Mouse (Mus musculus) B cell, adult 62 days (primary cell): ENCODE results near the gene Phf11d. TPM values are rescaled to one million over a fixed set of nuclear protein-coding genes. Genes with fewer than 3 reads are reported as not detected.

ENCODE experiments used
- total RNA-seq: library from RNA; stranded (reverse); gene quantifications from 4 replicates; pipeline ENCODE4 v1.2.4, GENCODE M21; 2023

The Phf11d gene
- 8.1 to 11.7 TPM (median 9.5 TPM) in 4 replicates for total RNA-seq

DNA sequence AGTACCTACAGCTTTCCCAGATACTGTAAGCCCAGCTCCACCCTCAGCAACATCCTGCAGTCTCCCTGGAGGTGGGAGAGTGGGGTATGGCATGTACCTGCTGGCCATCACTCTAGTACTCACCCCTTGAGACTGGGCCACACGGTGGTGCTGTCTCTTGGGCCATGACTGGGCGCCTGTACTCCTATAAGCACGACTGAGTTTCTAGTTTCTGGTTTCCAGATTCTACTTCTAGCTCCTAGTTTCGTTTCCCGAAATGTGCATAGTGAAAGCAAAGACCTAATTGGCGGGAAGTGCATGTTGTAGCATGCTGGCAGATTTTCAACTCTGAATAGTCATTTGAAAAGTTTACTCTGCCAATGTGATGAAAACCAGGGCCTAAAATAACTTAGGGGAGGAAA is at the start of gene Phf11d:
Gene Phf11d, minus strand, starts transcription at position 227 of the 401 bp plus-strand sequence.

DNA sequence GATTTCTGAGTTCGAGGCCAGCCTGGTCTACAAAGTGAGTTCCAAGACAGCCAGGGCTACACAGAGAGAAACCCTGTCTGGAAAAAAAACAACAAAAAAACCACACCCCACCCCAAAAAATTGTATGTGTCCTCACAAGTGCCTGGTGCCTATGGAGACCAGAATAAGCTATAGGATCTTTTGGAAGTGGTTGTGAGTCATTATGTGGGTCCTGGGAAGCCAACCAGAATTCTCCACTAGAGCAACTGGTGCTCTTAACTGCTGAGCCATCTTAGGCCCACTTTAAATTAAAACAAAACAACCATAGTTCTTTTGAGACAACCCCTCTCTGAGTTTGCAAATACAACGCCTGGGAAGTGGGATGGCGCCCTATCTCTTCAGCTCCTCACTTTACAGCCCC is 30.0 kb upstream of the Phf11d start, which contains the start of gene Phf11c:
Gene Phf11c, minus strand, starts transcription at position 101 of the 400 bp plus-strand sequence.

DNA sequence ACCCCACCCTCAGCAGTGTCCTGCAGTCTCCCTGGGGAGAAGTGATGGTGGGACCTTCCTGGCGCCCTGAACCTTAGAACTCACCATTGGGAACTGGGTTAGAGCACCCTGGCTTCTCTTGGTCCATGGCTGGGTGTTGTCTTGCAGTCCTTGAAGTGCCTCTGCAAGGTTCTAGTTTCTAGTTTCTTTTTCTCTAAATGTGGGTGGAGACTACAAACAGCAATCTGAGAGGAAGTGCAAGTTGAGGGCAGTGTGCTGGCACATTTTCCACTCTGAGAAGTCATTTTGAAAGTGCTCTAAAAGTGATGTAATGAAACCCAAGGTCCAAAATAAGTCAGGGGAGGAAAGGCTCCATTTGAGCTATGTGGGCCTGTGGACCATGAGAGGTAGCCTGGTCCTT is 24.1 kb downstream of the Phf11d start, which contains the start of gene Phf11b:
Gene Phf11b, minus strand, starts transcription at position 163 of the 400 bp plus-strand sequence.

Other genes starting within 250 kb of the Phf11d start
- not detected in 4 replicates for gene 1700129C05Rik, start 222.6 kb downstream of the Phf11d start, total RNA-seq
- gene Gm5142, start 186.7 kb downstream of the Phf11d start, total RNA-seq, result not detected in 4 replicates
- gene Rcbtb1, start 164.3 kb downstream of the Phf11d start, total RNA-seq, result 29.3 to 34.3 TPM (median 33.0 TPM) in 4 replicates
- gene Gm6904, start 105.3 kb downstream of the Phf11d start, total RNA-seq, result 1.1 to 7.9 TPM (median 4.3 TPM) in 4 replicates
- 3.6 to 6.1 TPM (median 4.6 TPM) in 4 replicates for gene Phf11a, start 67.9 kb downstream of the Phf11d start, total RNA-seq
- 28.5 to 38.6 TPM (median 33.5 TPM) in 4 replicates for gene Phf11b, start 24.1 kb downstream of the Phf11d start, total RNA-seq
- gene Phf11c, start 29.9 kb upstream of the Phf11d start, total RNA-seq, result 4.7 to 5.8 TPM (median 5.3 TPM) in 4 replicates
- 57.6 to 64.7 TPM (median 59.2 TPM) in 4 replicates for gene Setdb2, start 75.4 kb upstream of the Phf11d start, total RNA-seq
- 35.0 to 46.9 TPM (median 37.6 TPM) in 4 replicates for gene Cab39l, start 75.5 kb upstream of the Phf11d start, total RNA-seq
- 25.4 to 39.0 TPM (median 35.9 TPM) in 4 replicates for gene Cdadc1, start 232.5 kb upstream of the Phf11d start, total RNA-seq